16 mouse cellular contexts compared by ENCODE assay signal in genomic region chr6:23207791-23208190, GRCm38 (mm10). TPM values are rescaled to one million over a fixed set of nuclear protein-coding genes. Genes with fewer than 3 reads are reported as not detected.
A peak's percentile ranks its signal among the peaks of the same experiment; 100 is the strongest.
DNase-seq lines count a peak whose midpoint lies in the region; ATAC-seq and TF ChIP-seq lines count a peak whose summit lies in the region.
"Had no signal": no experiment of that assay in that cellular context is flagged by ENCODE, and none has a peak within 500 bp of the region (broad histone marks: within the 10 kb centered on the region; RNA-seq: fewer than 3 reads in every experiment).

No protein-coding gene starts in this region.

- TF ChIP-seq POLR2A in ES-Bruce4 (IDR thresholded peaks at IDR 0.05; ENCODE audit: insufficient read depth, low read length): no peak

- peak; percentile 35 for DNase-seq in hindbrain, embryonic 14.5 days (ENCODE audit: low spot score)
- peak; percentile 1 to 3 for DNase-seq in left cerebral cortex, postnatal 14 days (ENCODE audit: low spot score in 2 of 2)
- DNase-seq in left cerebral cortex, postnatal 25 days (ENCODE audit: low spot score in 2 of 2): no peak
- DNase-seq in ES-E14 (ENCODE audit: low read depth, low spot score): peak; percentile 6
- no peak for DNase-seq in urinary bladder, adult 2 months (ENCODE audit: low spot score)
- DNase-seq: cerebellum, adult 8-10 months; gastrocnemius, postnatal 14 days; heart, postnatal 36 days; kidney, adult 11 months had no signal

- WGBS in hindbrain, embryonic 14.5 days: 61% methylated on average over 4 of the region's 4 CpGs
- 60% methylated on average over 4 of the region's 4 CpGs for WGBS in hindbrain, embryonic 12.5 days

- no peaks in the 10 kb centered on the region for H3K27me3 ChIP-seq in hindbrain, embryonic 14.5 days (ENCODE audit: control insufficient read depth, insufficient read depth, low read length)
- no peaks in the 10 kb centered on the region for H3K27me3 ChIP-seq in hindbrain, embryonic 12.5 days
- H3K27me3 ChIP-seq in ES-Bruce4 (ENCODE audit: control insufficient read depth, insufficient read depth, low read length, poor library complexity, severe bottlenecking): no peaks in the 10 kb centered on the region
- H3K27me3 ChIP-seq: limb, embryonic 12.5 days had no signal

- H3K4me1 ChIP-seq in hindbrain, embryonic 14.5 days (replicated peaks; ENCODE audit: control insufficient read depth, insufficient read depth, low read length): no peaks in the 10 kb centered on the region
- no peaks in the 10 kb centered on the region for H3K4me1 ChIP-seq in hindbrain, embryonic 12.5 days
- H3K4me1 ChIP-seq in ES-Bruce4 (ENCODE audit: control insufficient read depth, insufficient read depth, low read length): no peaks in the 10 kb centered on the region
- no peaks in the 10 kb centered on the region for H3K4me1 ChIP-seq in ES-E14 (ENCODE audit: control insufficient read depth in 2 of 2, insufficient read depth in 2 of 2, low read length in 2 of 2, poor library complexity in 1 of 2)
- H3K4me1 ChIP-seq: limb, embryonic 12.5 days had no signal

- H3K9me3 ChIP-seq in hindbrain, embryonic 14.5 days (ENCODE audit: control insufficient read depth, low read length): no peaks in the 10 kb centered on the region
- H3K9me3 ChIP-seq in hindbrain, embryonic 12.5 days (replicated peaks): no peaks in the 10 kb centered on the region
- H3K9me3 ChIP-seq in ES-Bruce4 (replicated peaks; ENCODE audit: control insufficient read depth, insufficient read depth, low read length, poor library complexity, severe bottlenecking) (no peaks in the 10 kb centered on the region), ES-E14 (ENCODE audit: control insufficient read depth, insufficient read depth, low read depth, low read length) (no peaks in the 10 kb centered on the region)
- H3K9me3 ChIP-seq: limb, embryonic 12.5 days had no signal

- in situ Hi-C loops in ES-E14 (cut with MboI; ENCODE audit: low sequenced_read_pairs in 2 of 2, unreplicated experiment in 2 of 2): no loop called here

- no peaks in the 10 kb centered on the region for H3K36me3 ChIP-seq in hindbrain, embryonic 14.5 days (replicated peaks; ENCODE audit: control insufficient read depth, insufficient read depth)
- H3K36me3 ChIP-seq in hindbrain, embryonic 12.5 days: no peaks in the 10 kb centered on the region
- no peaks in the 10 kb centered on the region for H3K36me3 ChIP-seq in ES-Bruce4 (ENCODE audit: control insufficient read depth, insufficient read depth, low read length, poor library complexity, severe bottlenecking)
- H3K36me3 ChIP-seq in ES-E14 (ENCODE audit: control insufficient read depth, insufficient read depth, low read length, poor library complexity, severe bottlenecking): no peaks in the 10 kb centered on the region
- H3K36me3 ChIP-seq: limb, embryonic 12.5 days had no signal

- TF ChIP-seq CTCF in ES-Bruce4 (IDR thresholded peaks at IDR 0.05; ENCODE audit: low read depth, low read length): peak; percentile 2

- TF ChIP-seq EP300 in ES-Bruce4 (IDR thresholded peaks at IDR 0.05; ENCODE audit: insufficient read depth, low read depth, low read length): no peak

- intact Hi-C loops in left cerebral cortex, postnatal 14 days (cut with DNase I): no loop called here
- intact Hi-C loops in left cerebral cortex, postnatal 25 days (cut with DNase I): no loop called here

- no peak overlapping the region for H3K4me3 ChIP-seq in hindbrain, embryonic 14.5 days (replicated peaks; ENCODE audit: low read length)
- H3K4me3 ChIP-seq in hindbrain, embryonic 12.5 days: no peak overlapping the region
- H3K4me3 ChIP-seq in ES-Bruce4 (ENCODE audit: low read depth, low read length) (no peak overlapping the region), ES-E14 (ENCODE audit: insufficient read depth in 1 of 2, low read depth in 1 of 2, low read length in 2 of 2, poor library complexity in 1 of 2, severe bottlenecking in 1 of 2) (no peak overlapping the region)
- H3K4me3 ChIP-seq: limb, embryonic 12.5 days; myocyte had no signal

- no peak overlapping the region for H3K9ac ChIP-seq in hindbrain, embryonic 14.5 days
- no peak overlapping the region for H3K9ac ChIP-seq in hindbrain, embryonic 12.5 days
- H3K9ac ChIP-seq in ES-Bruce4 (ENCODE audit: low read depth, poor library complexity, severe bottlenecking): no peak overlapping the region
- H3K9ac ChIP-seq in ES-E14 (ENCODE audit: insufficient read depth, low read depth, low read length, poor library complexity, severe bottlenecking): no peak overlapping the region
- H3K9ac ChIP-seq: limb, embryonic 12.5 days had no signal

- H3K27ac ChIP-seq in hindbrain, embryonic 14.5 days: no peak overlapping the region
- no peak overlapping the region for H3K27ac ChIP-seq in hindbrain, embryonic 12.5 days
- H3K27ac ChIP-seq in ES-Bruce4 (ENCODE audit: insufficient read depth, low read length): no peak overlapping the region
- H3K27ac ChIP-seq in ES-E14 (ENCODE audit: insufficient read depth, low read depth, low read length, poor library complexity, severe bottlenecking): no peak overlapping the region
- H3K27ac ChIP-seq: limb, embryonic 12.5 days had no signal

- no peak overlapping the region for H3K4me2 ChIP-seq in hindbrain, embryonic 14.5 days (replicated peaks)
- H3K4me2 ChIP-seq in hindbrain, embryonic 12.5 days (replicated peaks): no peak overlapping the region
- H3K4me2 ChIP-seq: limb, embryonic 12.5 days had no signal

- no peak for ATAC-seq in hindbrain, embryonic 14.5 days (ENCODE audit: low FRiP score)
- no peak for ATAC-seq in hindbrain, embryonic 12.5 days (ENCODE audit: low FRiP score)
- ATAC-seq: CD4-positive, CD25-positive, alpha-beta regulatory T cell, adult 4 months had no signal

TF ChIP-seq in ES-E14, 5 proteins besides CTCF, POLR2A, EP300 and RAD21:
- TF ChIP-seq ZNF384 (IDR thresholded peaks at IDR 0.05; ENCODE audit: low read depth, low read length): no peak
- no peak for TF ChIP-seq CHD2 (IDR thresholded peaks at IDR 0.05; ENCODE audit: low read depth, low read length)
- no peak for TF ChIP-seq HCFC1 (IDR thresholded peaks at IDR 0.05; ENCODE audit: borderline replicate concordance, insufficient read depth, low read length)
- no peak for TF ChIP-seq MAFK (IDR thresholded peaks at IDR 0.05; ENCODE audit: insufficient read depth, low read depth, low read length)
- no peak for TF ChIP-seq ZC3H11A (IDR thresholded peaks at IDR 0.05; ENCODE audit: borderline replicate concordance, low read depth, low read length)
TF ChIP-seq in ES-E14: peak in this region for 0.

RNA-seq across cellular contexts. Expression of gene Fezf1, which starts 40.4 kb away (rescaled TPM):
- polyA plus RNA-seq in hindbrain, embryonic 14.5 days (2014; fragmentation: Nextera tagmentation; extraction: Ambion mirVana): not detected in 2 replicates
- 0.16 and 0.26 TPM in 2 replicates for polyA plus RNA-seq in hindbrain, embryonic 12.5 days (2016; fragmentation: Nextera tagmentation; extraction: Ambion mirVana)
- under 1 TPM; 0.24 to 0.49 TPM for total RNA-seq in left cerebral cortex, postnatal 14 days (2021)
- under 1 TPM; 0.30 to 0.44 TPM for total RNA-seq in left cerebral cortex, postnatal 25 days (2021)
- not detected in 2 replicates for polyA plus RNA-seq in ES-Bruce4 (2011; ENCODE audit: insufficient read depth, insufficient read length, low read depth, missing spikeins)
- not detected in 2 replicates for total RNA-seq in ES-E14 (2012; rRNA removed)
- not detected in 2 replicates for polyA plus RNA-seq in urinary bladder, adult 2 months (2012; rRNA removed)
- total RNA-seq: gastrocnemius, postnatal 14 days; heart, postnatal 36 days; megakaryocyte, adult 5-6 weeks had no signal
- polyA plus RNA-seq: CD4-positive, CD25-positive, alpha-beta regulatory T cell, adult 4 months; limb, embryonic 12.5 days; liver, embryonic 16.5 days; myocyte had no signal

Comparison
In these comparisons a context has a peak if more than half of its experiments do, and no peak if none do; other contexts are left out.
1. DNase-seq: peak in hindbrain, embryonic 14.5 days (single experiment), left cerebral cortex, postnatal 14 days (2 of 2) and ES-E14 (single experiment); none in left cerebral cortex, postnatal 25 days (0 of 2) and urinary bladder, adult 2 months (single experiment).